Mouse (Mus musculus) midbrain, embryonic 12.5 days (tissue): ENCODE measurements around the gene E030018B13Rik. TPM values are rescaled to one million over a fixed set of nuclear protein-coding genes. Genes with fewer than 3 reads are reported as not detected.

Experiments
- ATAC-seq: fragments of 200-750 bp; cut with Nextera tagmentation; 2 replicates; pipeline ENCODE4 v1.8.0; 2017; ENCODE audit warnings: low read depth, moderate TSS enrichment, moderate library complexity; ENCODE audit not compliant: low FRiP score
- H3K27ac ChIP-seq: fragments of 300-500 bp; sonication (generic); replicated peaks from 2 replicates; pipeline ENCODE4 v1.5.1; 2016; ENCODE audit warnings: mild to moderate bottlenecking
- H3K27me3 ChIP-seq: fragments of 300-500 bp; sonication (generic); 2 replicates; pipeline ENCODE4 v1.6.1; 2016; ENCODE audit warnings: mild to moderate bottlenecking
- H3K36me3 ChIP-seq: fragments of 300-500 bp; sonication (generic); 2 replicates; pipeline ENCODE4 v1.6.1; 2016
- H3K4me1 ChIP-seq: fragments of 300-500 bp; sonication (generic); 2 replicates; pipeline ENCODE4 v1.6.1; 2016
- H3K4me2 ChIP-seq: fragments of 300-500 bp; sonication (generic); replicated peaks from 2 replicates; pipeline ENCODE4 v1.6.1; 2016; ENCODE audit warnings: mild to moderate bottlenecking, moderate library complexity
- H3K4me3 ChIP-seq: fragments of 300-500 bp; sonication (generic); 2 replicates; pipeline ENCODE4 v1.5.1; 2016; ENCODE audit warnings: mild to moderate bottlenecking
- H3K9ac ChIP-seq: fragments of 300-500 bp; sonication (generic); replicated peaks from 2 replicates; pipeline ENCODE4 v1.6.1; 2016; ENCODE audit warnings: mild to moderate bottlenecking, moderate library complexity
- H3K9me3 ChIP-seq: fragments of 300-500 bp; sonication (generic); 2 replicates; pipeline ENCODE4 v1.6.1; 2016; ENCODE audit warnings: mild to moderate bottlenecking
- WGBS: fragments of 180-500 bp; shearing (Covaris S2); methylation state at CpG from one replicate; pipeline ENCODE4 v1.1.7; 2016; 5-methylcytosine and 5-hydroxymethylcytosine counted together
- polyA plus RNA-seq: library from polyadenylated mRNA; unstranded; fragments of >200 nt; fragmentation: Nextera tagmentation; extraction: Ambion mirVana; gene quantifications from 2 replicates; pipeline ENCODE4 v1.2.1, GENCODE M21; 2016

Gene E030018B13Rik
- polyA plus RNA-seq, 1 experiment from 2014 or later: not detected

DNA sequence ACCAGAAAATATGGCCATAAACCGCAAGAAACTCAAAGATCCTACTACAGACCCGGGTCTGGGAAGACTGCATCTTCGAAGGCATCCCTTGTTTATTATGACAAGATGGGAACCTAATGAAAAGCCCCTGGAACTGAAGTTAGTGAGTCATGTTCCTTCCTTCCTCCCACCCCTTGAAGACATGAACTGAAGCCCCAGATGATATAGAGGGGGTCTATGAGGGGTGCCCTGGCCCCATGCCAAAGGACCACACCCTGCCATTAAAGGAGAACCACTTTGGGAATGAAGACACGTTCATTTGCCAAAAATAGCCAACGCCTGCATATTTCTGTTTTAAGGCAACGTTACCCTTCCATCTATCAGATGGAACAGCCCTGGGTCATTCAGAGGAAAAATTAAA is 28.0 kb upstream of the E030018B13Rik start:
- WGBS: 77% methylated on average over 6 of the region's 6 CpGs
- peaks cover 12% of the 10 kb centered on the region; the same call in 1 of the 2 replicates for H3K4me1 ChIP-seq
- H3K27ac ChIP-seq: no peak overlapping the region
- H3K36me3 ChIP-seq: peaks cover 32% of the 10 kb centered on the region
- no peak for ATAC-seq
- no peak overlapping the region for H3K9ac ChIP-seq
- H3K4me3 ChIP-seq: no peak overlapping the region
- H3K9me3 ChIP-seq: no peaks in the 10 kb centered on the region
- no peak overlapping the region for H3K4me2 ChIP-seq
- H3K27me3 ChIP-seq: no peaks in the 10 kb centered on the region

DNA sequence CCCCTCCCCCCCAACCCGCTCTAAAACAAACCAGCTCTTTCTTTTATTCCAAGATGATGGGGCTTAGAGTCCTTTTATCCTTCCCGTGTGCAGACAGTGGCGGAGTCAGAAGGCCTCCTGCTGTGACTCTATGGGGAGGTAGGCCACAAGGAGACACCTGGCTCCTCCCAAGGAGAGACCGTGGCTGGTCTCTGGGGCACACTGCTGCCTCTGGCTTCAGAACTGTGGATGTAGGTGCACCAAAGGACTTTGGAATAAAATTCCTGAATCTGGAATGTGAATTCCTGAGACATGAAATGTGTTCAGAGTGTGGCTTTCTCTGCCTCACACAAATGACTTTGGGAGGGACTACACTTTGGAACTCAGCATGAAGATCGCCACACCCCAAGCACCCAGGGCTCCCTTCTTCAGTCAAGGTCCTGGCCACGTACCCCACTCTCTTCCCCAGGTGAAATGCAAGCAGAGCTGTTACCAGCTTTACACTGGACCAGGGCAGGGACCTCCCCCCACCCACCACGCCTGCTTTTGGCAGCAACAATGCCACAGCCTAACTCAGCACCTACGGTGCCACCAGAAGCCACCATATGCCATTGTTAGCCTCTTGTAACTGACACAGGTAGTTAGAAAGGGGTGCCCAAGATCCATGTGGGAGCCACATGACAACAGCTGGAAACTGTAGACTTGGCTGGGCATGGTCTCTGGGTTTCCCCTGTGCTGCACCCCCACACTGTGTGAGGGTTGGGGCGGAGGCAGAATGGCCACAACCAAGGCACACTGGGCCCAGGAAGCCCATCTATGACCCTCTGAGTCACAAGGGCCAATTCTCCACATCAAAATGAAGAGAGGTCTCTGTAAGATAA is 27.3 kb upstream of the E030018B13Rik start:
- no peak for ATAC-seq
- H3K4me1 ChIP-seq: peaks cover 15% of the 10 kb centered on the region; the same call in 1 of the 2 replicates
- no peak overlapping the region for H3K9ac ChIP-seq
- no peak overlapping the region for H3K4me3 ChIP-seq
- H3K9me3 ChIP-seq: no peaks in the 10 kb centered on the region
- H3K4me2 ChIP-seq: no peak overlapping the region
- H3K27ac ChIP-seq: no peak overlapping the region
- 69% methylated on average over 9 of the region's 9 CpGs for WGBS
- no peaks in the 10 kb centered on the region for H3K27me3 ChIP-seq
- peaks cover 32% of the 10 kb centered on the region for H3K36me3 ChIP-seq

DNA sequence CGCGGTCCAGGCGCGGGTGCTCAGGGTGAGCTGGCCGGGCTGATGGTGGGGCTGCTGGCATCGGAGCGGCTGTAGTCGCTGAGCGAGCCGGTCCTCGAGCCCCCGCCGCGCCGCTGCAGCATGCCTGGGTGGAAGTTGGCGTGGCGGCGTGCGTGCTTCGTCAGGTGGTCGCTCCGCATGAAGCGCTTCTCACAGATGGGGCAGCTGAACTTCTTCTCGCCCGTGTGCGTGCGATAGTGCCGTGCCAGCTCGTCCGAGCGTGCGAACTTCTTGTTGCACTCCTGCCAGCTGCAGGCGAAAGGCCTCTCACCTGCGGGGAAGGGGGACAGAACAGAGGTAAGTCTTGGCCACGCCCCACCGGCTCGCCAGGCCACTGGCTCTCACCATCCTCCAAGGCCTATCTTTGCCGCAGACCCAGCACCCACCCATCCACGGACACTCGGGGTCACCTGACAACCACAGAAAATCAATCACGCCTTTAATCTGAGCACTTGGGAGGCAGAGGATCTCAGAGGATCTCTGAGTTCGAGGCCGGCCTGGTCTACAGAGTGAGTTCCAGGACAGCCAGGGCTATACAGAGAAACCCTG is 25.1 kb upstream of the E030018B13Rik start:
- peaks cover 32% of the 10 kb centered on the region for H3K36me3 ChIP-seq
- no peak overlapping the region for H3K9ac ChIP-seq
- no peak overlapping the region for H3K4me3 ChIP-seq
- H3K4me2 ChIP-seq: no peak overlapping the region
- H3K27ac ChIP-seq: no peak overlapping the region
- H3K9me3 ChIP-seq: no peaks in the 10 kb centered on the region
- H3K4me1 ChIP-seq: peaks cover 20% of the 10 kb centered on the region
- 81% methylated on average over 43 of the region's 43 CpGs for WGBS
- H3K27me3 ChIP-seq: no peaks in the 10 kb centered on the region
- ATAC-seq: no peak

DNA sequence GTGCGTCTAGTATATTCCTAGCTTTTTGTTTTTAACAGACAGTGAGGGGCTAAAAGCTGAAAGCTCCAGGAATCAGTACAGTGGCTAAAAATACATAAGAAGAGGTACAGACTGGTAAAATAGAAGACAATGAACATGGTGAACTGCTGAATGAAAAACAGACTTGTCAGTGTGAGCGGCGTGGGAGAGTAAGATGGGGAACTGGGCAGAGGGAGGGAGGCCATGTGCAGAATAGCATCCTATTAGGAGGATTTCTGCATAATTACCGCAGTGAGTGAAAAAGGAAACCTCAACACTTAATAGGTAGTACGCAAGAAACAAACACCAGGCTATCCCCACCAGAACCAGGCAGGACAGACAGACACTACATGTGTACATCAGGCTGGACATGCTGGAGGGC is 23.5 kb upstream of the E030018B13Rik start:
- Histone ChIP-seq H3K9me3 (no peaks in the 10 kb centered on the region), H3K36me3 (peaks cover 26% of the 10 kb centered on the region), H3K27me3 (no peaks in the 10 kb centered on the region), H3K4me1 (peaks cover 36% of the 10 kb centered on the region), H3K9ac (no peak overlapping the region), H3K4me3 (no peak overlapping the region), H3K27ac (0 out of 2 replicates have a peak overlapping the region, but pooled peaks have one; percentile 22), H3K4me2 (no peak overlapping the region)
- 85% methylated on average over 5 of the region's 5 CpGs for WGBS
- ATAC-seq: no peak

DNA sequence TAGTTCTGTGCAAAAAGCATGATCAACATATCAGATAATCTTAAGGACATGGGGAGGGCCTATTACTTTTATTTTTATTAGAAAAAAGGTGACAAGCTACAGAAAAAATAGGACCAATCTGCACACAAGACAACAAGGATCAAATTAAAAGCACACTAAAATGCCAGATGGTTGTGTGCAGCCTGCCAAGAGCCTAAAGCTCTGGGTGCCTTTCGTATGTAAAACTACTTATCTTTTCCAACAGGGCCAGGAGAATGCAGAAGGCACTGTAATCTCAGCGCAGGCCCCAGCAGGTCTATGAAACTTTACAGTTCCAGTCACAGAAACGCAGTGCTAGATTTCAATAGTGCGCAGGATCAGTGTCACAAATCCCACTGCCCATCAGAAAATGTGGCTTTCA is 22.9 kb upstream of the E030018B13Rik start:
- Histone ChIP-seq H3K9me3 (no peaks in the 10 kb centered on the region), H3K9ac (no peak overlapping the region), H3K36me3 (peaks cover 26% of the 10 kb centered on the region), H3K4me3 (no peak overlapping the region), H3K27me3 (no peaks in the 10 kb centered on the region), H3K27ac (peak overlapping the region; percentile 22; the same call in 1 of the 2 replicates), H3K4me1 (peaks cover 36% of the 10 kb centered on the region), H3K4me2 (no peak overlapping the region)
- 59% methylated on average over 4 of the region's 4 CpGs for WGBS
- no peak for ATAC-seq

DNA sequence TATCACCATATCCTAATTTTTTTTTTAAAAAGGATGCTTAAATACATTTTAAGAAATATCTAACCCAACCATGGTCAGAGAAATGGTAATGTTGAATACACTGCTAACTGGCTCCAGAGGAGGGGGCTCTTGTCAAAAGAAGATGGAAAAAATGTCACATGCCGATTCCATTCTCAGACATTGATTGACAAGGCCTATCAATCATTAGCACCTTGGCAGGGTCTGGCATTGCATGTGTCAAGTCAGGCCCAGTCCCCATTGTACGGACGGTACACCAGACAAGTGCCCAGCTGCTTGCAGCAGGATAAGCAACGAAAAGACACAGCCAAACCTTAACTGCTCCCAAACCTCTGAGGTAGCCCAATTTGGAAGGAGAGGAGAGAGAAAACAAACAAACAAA is 22.0 kb upstream of the E030018B13Rik start:
- H3K36me3 ChIP-seq: peaks cover 19% of the 10 kb centered on the region
- WGBS: 84% methylated on average over 4 of the region's 4 CpGs
- no peak overlapping the region for H3K9ac ChIP-seq
- no peak for ATAC-seq
- no peak overlapping the region for H3K4me3 ChIP-seq
- no peaks in the 10 kb centered on the region for H3K9me3 ChIP-seq
- no peak overlapping the region for H3K27ac ChIP-seq
- H3K4me1 ChIP-seq: peaks cover 32% of the 10 kb centered on the region
- no peaks in the 10 kb centered on the region for H3K27me3 ChIP-seq
- no peak overlapping the region for H3K4me2 ChIP-seq

DNA sequence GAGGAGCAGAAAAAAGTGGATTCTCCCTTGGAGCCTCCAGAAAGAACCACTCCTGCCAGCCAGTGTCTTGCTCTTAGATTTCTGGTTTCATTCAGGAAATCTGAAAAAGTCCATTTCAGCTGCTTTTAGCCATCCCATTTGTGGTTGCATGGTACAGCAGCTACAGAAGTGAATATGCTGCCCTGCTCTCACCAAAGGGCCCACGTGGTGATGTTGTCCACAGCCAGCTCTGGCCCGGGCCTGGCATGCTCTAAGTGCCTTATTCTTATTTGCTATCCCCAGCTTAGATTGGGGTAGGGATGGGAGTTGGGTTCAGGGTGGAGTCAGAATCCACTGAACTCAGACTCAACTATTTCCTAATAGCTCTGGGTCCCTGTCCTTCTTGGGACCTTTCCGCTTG is 21.4 kb upstream of the E030018B13Rik start:
- 93% methylated on average over 3 of the region's 3 CpGs for WGBS
- H3K27me3 ChIP-seq: no peaks in the 10 kb centered on the region
- no peaks in the 10 kb centered on the region for H3K9me3 ChIP-seq
- H3K4me1 ChIP-seq: peaks cover 32% of the 10 kb centered on the region
- ATAC-seq: no peak
- H3K4me3 ChIP-seq: no peak overlapping the region
- H3K36me3 ChIP-seq: peaks cover 14% of the 10 kb centered on the region
- no peak overlapping the region for H3K9ac ChIP-seq
- H3K27ac ChIP-seq: no peak overlapping the region
- H3K4me2 ChIP-seq: no peak overlapping the region

DNA sequence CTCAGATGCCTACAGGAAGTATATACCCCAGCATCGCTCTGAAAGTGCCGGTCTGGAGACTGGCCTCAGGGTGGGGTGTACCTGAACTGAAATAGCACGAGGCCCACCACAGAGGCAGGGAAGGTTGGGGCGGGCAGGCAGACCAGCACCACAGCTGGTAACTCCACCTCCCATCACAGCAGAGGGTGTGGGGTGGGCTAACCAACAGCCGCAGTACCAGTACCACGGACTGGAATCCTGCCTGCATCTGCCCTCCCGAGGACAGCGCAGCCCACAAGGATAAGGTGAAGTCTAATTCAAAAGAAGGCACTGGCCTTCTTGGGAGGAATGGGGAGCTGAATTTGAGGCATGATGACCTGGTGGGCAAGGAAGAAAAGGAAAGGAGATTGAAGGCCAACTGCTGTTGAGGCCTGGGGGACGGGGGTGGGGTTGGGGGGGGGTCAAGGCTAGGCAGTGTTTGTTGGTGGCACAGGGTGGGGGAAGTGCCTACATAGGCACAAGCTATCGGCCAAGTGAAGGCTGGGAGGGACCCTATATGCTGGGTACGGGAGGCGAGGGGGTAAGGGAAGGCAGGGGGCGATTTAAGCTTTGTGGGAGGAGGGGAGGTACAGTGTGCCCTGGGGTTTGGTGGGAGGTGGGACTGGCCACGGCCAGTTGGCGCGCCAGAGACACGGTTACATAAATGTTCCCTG is 20.2 kb upstream of the E030018B13Rik start:
- Histone ChIP-seq H3K4me1 (peaks cover 39% of the 10 kb centered on the region), H3K36me3 (peaks cover 2% of the 10 kb centered on the region), H3K9me3 (no peaks in the 10 kb centered on the region), H3K4me3 (peak overlapping the region; percentile 18), H3K4me2 (peak overlapping the region; percentile 56), H3K9ac (peak overlapping the region; percentile 49; the same call in 1 of the 2 replicates), H3K27me3 (no peaks in the 10 kb centered on the region), H3K27ac (no peak overlapping the region)
- WGBS: 21% methylated on average over 17 of the region's 17 CpGs
- peak; percentile 17; the same call in 1 of the 2 replicates for ATAC-seq

DNA sequence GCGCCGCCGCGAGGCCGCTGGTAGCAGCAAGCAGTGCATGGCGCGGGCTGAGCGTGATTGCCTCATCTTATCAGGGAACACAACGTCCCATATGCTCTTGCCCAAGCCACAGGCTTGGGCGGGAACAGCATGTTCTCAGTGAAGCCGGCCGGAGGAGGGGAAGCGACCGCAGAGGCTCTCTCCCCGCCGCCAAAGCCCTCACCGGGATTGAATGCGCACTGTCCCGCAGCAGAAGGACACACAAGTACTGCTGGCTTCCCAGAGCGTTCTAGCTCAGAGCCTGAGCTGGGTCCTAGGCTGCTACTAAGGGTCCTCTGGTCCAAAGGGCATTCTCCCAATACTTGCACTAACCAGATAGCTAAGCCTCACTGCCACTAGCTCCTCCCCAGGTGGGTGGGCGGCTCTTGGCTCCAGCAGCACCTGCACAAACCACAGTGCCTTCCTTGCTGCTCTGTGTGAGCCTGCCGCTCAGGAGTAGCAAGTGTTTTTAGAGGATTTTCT is 19.6 kb upstream of the E030018B13Rik start:
- Histone ChIP-seq H3K4me2 (peak overlapping the region; percentile 56), H3K27me3 (no peaks in the 10 kb centered on the region), H3K4me3 (peak overlapping the region; percentile 18), H3K9me3 (no peaks in the 10 kb centered on the region), H3K4me1 (peaks cover 44% of the 10 kb centered on the region), H3K27ac (no peak overlapping the region), H3K36me3 (no peaks in the 10 kb centered on the region), H3K9ac (peak overlapping the region; percentile 49)
- WGBS: 2% methylated on average over 22 of the region's 22 CpGs
- ATAC-seq: peak; percentile 87

DNA sequence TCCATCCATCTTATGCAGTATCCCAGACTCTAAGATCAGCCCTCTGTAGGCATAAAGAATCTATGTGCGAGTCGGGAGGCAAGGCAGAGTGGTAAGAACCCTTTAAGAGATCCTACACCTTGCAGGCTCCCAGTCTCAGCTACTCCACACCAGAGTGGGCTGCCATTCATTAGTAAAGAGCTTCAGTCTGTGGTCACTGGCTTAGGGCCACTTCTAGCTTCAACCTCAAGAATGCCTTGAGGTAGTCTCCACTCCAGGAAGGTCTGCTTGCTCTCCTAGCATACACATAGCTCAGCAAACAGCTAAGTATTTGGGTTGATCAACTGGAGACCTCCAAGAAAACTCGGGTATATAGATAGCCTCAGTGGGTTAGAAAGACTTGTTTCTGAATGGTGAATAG is 19.0 kb upstream of the E030018B13Rik start:
- H3K27me3 ChIP-seq: no peaks in the 10 kb centered on the region

DNA sequence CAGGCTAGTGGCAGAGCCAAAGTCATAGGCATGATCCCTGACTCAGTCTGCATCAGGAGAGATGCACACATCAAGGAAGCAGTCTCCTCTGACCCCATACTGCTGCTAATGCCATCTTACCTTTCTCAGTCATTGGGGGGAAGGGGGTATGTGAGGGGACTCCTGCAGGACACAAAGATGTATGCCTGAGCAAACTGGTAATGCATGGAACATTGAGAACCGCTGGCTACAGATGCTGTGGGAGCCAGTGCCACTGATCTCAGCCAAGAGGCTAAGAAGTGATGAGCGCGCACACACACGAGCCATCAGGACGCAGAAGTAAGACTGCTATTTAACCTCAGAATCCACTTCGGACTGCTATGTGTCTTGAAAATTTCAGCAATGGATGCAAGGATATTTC is 18.5 kb upstream of the E030018B13Rik start:
- H3K27me3 ChIP-seq: no peaks in the 10 kb centered on the region
- H3K27ac ChIP-seq: no peak overlapping the region
- H3K4me1 ChIP-seq: peaks cover 47% of the 10 kb centered on the region
- H3K9ac ChIP-seq: no peak overlapping the region
- 88% methylated on average over 6 of the region's 6 CpGs for WGBS
- H3K4me3 ChIP-seq: no peak overlapping the region
- no peak for ATAC-seq
- no peak overlapping the region for H3K4me2 ChIP-seq
- no peaks in the 10 kb centered on the region for H3K9me3 ChIP-seq
- H3K36me3 ChIP-seq: no peaks in the 10 kb centered on the region

More for the DNA sequence above, 19.0 kb upstream of the E030018B13Rik start:
- Histone ChIP-seq H3K9ac (no peak overlapping the region; the same call in 1 of the 2 replicates), H3K4me3 (no peak overlapping the region), H3K27ac (no peak overlapping the region), H3K9me3 (no peaks in the 10 kb centered on the region), H3K4me1 (peaks cover 46% of the 10 kb centered on the region), H3K4me2 (peak overlapping the region; percentile 56; the same call in 1 of the 2 replicates), H3K36me3 (no peaks in the 10 kb centered on the region)
- WGBS: 36% methylated on average over 3 of the region's 3 CpGs
- no peak for ATAC-seq

DNA sequence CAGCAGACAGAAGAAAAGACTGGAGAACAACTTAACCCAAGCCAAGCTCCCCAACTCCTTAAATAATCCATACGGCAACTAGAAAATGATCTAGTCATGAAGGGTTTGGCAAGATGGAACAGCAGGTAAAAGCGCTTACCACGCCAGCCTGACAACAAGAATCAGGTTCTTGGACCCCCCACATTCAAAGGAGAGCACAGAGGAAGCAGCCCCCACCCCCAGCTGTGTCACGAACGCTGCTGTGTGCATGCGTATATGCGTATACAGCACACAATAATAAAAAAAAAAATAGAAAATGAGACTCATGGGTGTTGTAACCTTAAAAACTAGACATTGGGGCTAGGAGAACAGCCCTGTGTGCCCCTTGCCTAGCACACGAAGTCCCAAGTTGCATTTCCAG is 16.7 kb upstream of the E030018B13Rik start:
- H3K4me3 ChIP-seq: no peak overlapping the region
- no peaks in the 10 kb centered on the region for H3K36me3 ChIP-seq
- no peak overlapping the region for H3K4me2 ChIP-seq
- peaks cover 46% of the 10 kb centered on the region for H3K4me1 ChIP-seq
- no peak overlapping the region for H3K27ac ChIP-seq
- no peak overlapping the region for H3K9ac ChIP-seq
- H3K27me3 ChIP-seq: no peaks in the 10 kb centered on the region
- no peak for ATAC-seq
- 90% methylated on average over 8 of the region's 8 CpGs for WGBS
- no peaks in the 10 kb centered on the region for H3K9me3 ChIP-seq
